Mouse (Mus musculus): ENCODE data around the gene Rnf222.

GRCm38 (mm10) chr11:68929947-68930346, 41.6 kb downstream of the Rnf222 start:
- TF ChIP-seq CTCF (IDR thresholded peaks at IDR 0.05; ENCODE audit: control insufficient read depth, insufficient read depth, low read length) (no peak), POLR2A (IDR thresholded peaks at IDR 0.05; ENCODE audit: borderline replicate concordance, control insufficient read depth, low read depth, low read length) (no peak)
